ENCODE assay signal across 11 mouse cellular contexts in genomic region chr10:43490846-43491245, GRCm38 (mm10). TPM values are rescaled to one million over a fixed set of nuclear protein-coding genes. Genes with fewer than 3 reads are reported as not detected.
DNase-seq lines count a peak whose midpoint lies in the region; ATAC-seq and TF ChIP-seq lines count a peak whose summit lies in the region.
"Had no signal": no experiment of that assay in that cellular context is flagged by ENCODE, and none has a peak within 500 bp of the region (broad histone marks: within the 10 kb centered on the region; RNA-seq: fewer than 3 reads in every experiment).

No protein-coding gene starts in this region.

- no peak for TF ChIP-seq CTCF in ES-Bruce4 (IDR thresholded peaks at IDR 0.05; ENCODE audit: low read depth, low read length)
- TF ChIP-seq CTCF in midbrain, postnatal 0 days (IDR thresholded peaks at IDR 0.05), result no peak

- no peak for TF ChIP-seq EP300 in ES-Bruce4 (IDR thresholded peaks at IDR 0.05; ENCODE audit: insufficient read depth, low read depth, low read length)

- ATAC-seq in heart, embryonic 12.5 days (ENCODE audit: insufficient number of reproducible peaks, low FRiP score), result no peak
- no peak for ATAC-seq in heart, embryonic 13.5 days (ENCODE audit: extremely low read depth, insufficient number of reproducible peaks, low FRiP score, low TSS enrichment)
- ATAC-seq in midbrain, postnatal 0 days (ENCODE audit: low FRiP score), result no peak
- no peak for ATAC-seq in hindbrain, embryonic 12.5 days (ENCODE audit: low FRiP score)
- ATAC-seq: hindbrain, embryonic 16.5 days had no signal

- H3K27me3 ChIP-seq in heart, embryonic 12.5 days (replicated peaks), result no peaks in the 10 kb centered on the region
- no peaks in the 10 kb centered on the region for H3K27me3 ChIP-seq in ES-Bruce4 (ENCODE audit: control insufficient read depth, insufficient read depth, low read length, poor library complexity, severe bottlenecking)
- H3K27me3 ChIP-seq in heart, embryonic 13.5 days (replicated peaks), result no peaks in the 10 kb centered on the region
- H3K27me3 ChIP-seq in midbrain, postnatal 0 days (ENCODE audit: insufficient read depth, low read length), result no peaks in the 10 kb centered on the region
- no peaks in the 10 kb centered on the region for H3K27me3 ChIP-seq in hindbrain, embryonic 12.5 days
- H3K27me3 ChIP-seq: lung, embryonic 15.5 days had no signal

- H3K9me3 ChIP-seq in heart, embryonic 12.5 days (replicated peaks), result no peaks in the 10 kb centered on the region
- no peaks in the 10 kb centered on the region for H3K9me3 ChIP-seq in ES-Bruce4 (replicated peaks; ENCODE audit: control insufficient read depth, insufficient read depth, low read length, poor library complexity, severe bottlenecking)
- H3K9me3 ChIP-seq in heart, embryonic 13.5 days, result no peaks in the 10 kb centered on the region
- H3K9me3 ChIP-seq in midbrain, postnatal 0 days (ENCODE audit: low read length), result no peaks in the 10 kb centered on the region
- no peaks in the 10 kb centered on the region for H3K9me3 ChIP-seq in hindbrain, embryonic 12.5 days (replicated peaks)
- H3K9me3 ChIP-seq: lung, embryonic 15.5 days had no signal

- peaks cover 37% of the 10 kb centered on the region for H3K4me1 ChIP-seq in heart, embryonic 12.5 days (replicated peaks)
- H3K4me1 ChIP-seq in ES-Bruce4 (ENCODE audit: control insufficient read depth, insufficient read depth, low read length), result peaks cover 7% of the 10 kb centered on the region
- peaks cover 43% of the 10 kb centered on the region for H3K4me1 ChIP-seq in heart, embryonic 13.5 days
- no peaks in the 10 kb centered on the region for H3K4me1 ChIP-seq in midbrain, postnatal 0 days (ENCODE audit: insufficient read depth, low read length)
- H3K4me1 ChIP-seq in hindbrain, embryonic 12.5 days, result peaks cover 17% of the 10 kb centered on the region

- TF ChIP-seq POLR2A in ES-Bruce4 (IDR thresholded peaks at IDR 0.05; ENCODE audit: insufficient read depth, low read length), result no peak

- WGBS in heart, embryonic 12.5 days, result 79% methylated on average over 5 of the region's 5 CpGs
- WGBS in heart, embryonic 13.5 days, result 73% methylated on average over 5 of the region's 5 CpGs
- WGBS in midbrain, postnatal 0 days, result 95% methylated on average over 5 of the region's 5 CpGs
- WGBS in hindbrain, embryonic 12.5 days, result 88% methylated on average over 5 of the region's 5 CpGs

- peak; percentile 97 for DNase-seq in heart, adult 11 months
- DNase-seq in kidney, postnatal 10 days, result peak; percentile 44
- no peak for DNase-seq in midbrain, postnatal 0 days (ENCODE audit: low spot score)
- no peak for DNase-seq in frontal cortex, adult 2 months (ENCODE audit: extremely low spot score in 1 of 2, low spot score in 1 of 2)

- H3K36me3 ChIP-seq in heart, embryonic 12.5 days, result peaks cover 18% of the 10 kb centered on the region
- H3K36me3 ChIP-seq in ES-Bruce4 (ENCODE audit: control insufficient read depth, insufficient read depth, low read length, poor library complexity, severe bottlenecking), result no peaks in the 10 kb centered on the region
- H3K36me3 ChIP-seq in heart, embryonic 13.5 days, result peaks cover 19% of the 10 kb centered on the region
- peaks cover 5% of the 10 kb centered on the region for H3K36me3 ChIP-seq in midbrain, postnatal 0 days (ENCODE audit: insufficient read depth, low read length)
- H3K36me3 ChIP-seq in hindbrain, embryonic 12.5 days, result peaks cover 20% of the 10 kb centered on the region

- H3K27ac ChIP-seq in heart, embryonic 12.5 days (ENCODE audit: poor library complexity, severe bottlenecking), result no peak overlapping the region
- 0 out of 2 replicates have a peak overlapping the region, but pooled peaks have one; percentile 54 for H3K27ac ChIP-seq in ES-Bruce4 (ENCODE audit: insufficient read depth, low read length)
- 0 out of 2 replicates have a peak overlapping the region, but pooled peaks have one; percentile 68 for H3K27ac ChIP-seq in heart, embryonic 13.5 days (replicated peaks)
- no peak overlapping the region for H3K27ac ChIP-seq in midbrain, postnatal 0 days (ENCODE audit: low read depth, low read length)
- H3K27ac ChIP-seq in hindbrain, embryonic 12.5 days, result no peak overlapping the region
- H3K27ac ChIP-seq: lung, embryonic 15.5 days had no signal

- no peak overlapping the region for H3K9ac ChIP-seq in heart, embryonic 12.5 days
- peak overlapping the region; percentile 28; the same call in 1 of the 2 replicates for H3K9ac ChIP-seq in ES-Bruce4 (ENCODE audit: low read depth, poor library complexity, severe bottlenecking)
- H3K9ac ChIP-seq in heart, embryonic 13.5 days, result no peak overlapping the region
- no peak overlapping the region for H3K9ac ChIP-seq in midbrain, postnatal 0 days (replicated peaks; ENCODE audit: low read length, poor library complexity, severe bottlenecking)
- H3K9ac ChIP-seq in hindbrain, embryonic 12.5 days, result no peak overlapping the region
- H3K9ac ChIP-seq: lung, embryonic 15.5 days had no signal

- H3K4me2 ChIP-seq in heart, embryonic 12.5 days, result no peak overlapping the region
- no peak overlapping the region for H3K4me2 ChIP-seq in heart, embryonic 13.5 days
- no peak overlapping the region for H3K4me2 ChIP-seq in midbrain, postnatal 0 days (ENCODE audit: low read depth, low read length, poor library complexity, severe bottlenecking)
- H3K4me2 ChIP-seq in hindbrain, embryonic 12.5 days (replicated peaks), result no peak overlapping the region
- H3K4me2 ChIP-seq: lung, embryonic 15.5 days; midbrain, embryonic 11.5 days had no signal

- no peak overlapping the region for H3K4me3 ChIP-seq in heart, embryonic 12.5 days
- peak overlapping the region; percentile 41 for H3K4me3 ChIP-seq in ES-Bruce4 (ENCODE audit: low read depth, low read length)
- no peak overlapping the region for H3K4me3 ChIP-seq in heart, embryonic 13.5 days
- H3K4me3 ChIP-seq in midbrain, postnatal 0 days (ENCODE audit: low read depth, low read length), result no peak overlapping the region
- H3K4me3 ChIP-seq in hindbrain, embryonic 12.5 days, result no peak overlapping the region
- H3K4me3 ChIP-seq: lung, embryonic 15.5 days had no signal

RNA-seq across cellular contexts. Expression of gene Bend3, which starts 12.2 kb away (rescaled TPM):
- polyA plus RNA-seq in heart, embryonic 12.5 days (2016; fragmentation: Nextera tagmentation; extraction: Ambion mirVana), result 5.3 and 6.0 TPM in 2 replicates
- polyA plus RNA-seq in ES-Bruce4 (2011; ENCODE audit: insufficient read depth, insufficient read length, low read depth, missing spikeins), result 18.2 and 18.9 TPM in 2 replicates
- polyA plus RNA-seq in heart, embryonic 13.5 days (2015; fragmentation: Nextera tagmentation; extraction: Ambion mirVana), result 2.5 and 2.8 TPM in 2 replicates
- 10.1 and 10.8 TPM in 2 replicates for total RNA-seq in midbrain, postnatal 0 days (2014; rRNA removed)
- polyA plus RNA-seq in midbrain, postnatal 0 days (2015; fragmentation: Nextera tagmentation; extraction: Ambion mirVana), result 2.0 and 3.0 TPM in 2 replicates
- 6.7 and 7.3 TPM in 2 replicates for polyA plus RNA-seq in hindbrain, embryonic 12.5 days (2016; fragmentation: Nextera tagmentation; extraction: Ambion mirVana)
- 4.6 and 5.0 TPM in 2 replicates for polyA plus RNA-seq in frontal cortex, adult 2 months (2012; rRNA removed)

RNA-seq across cellular contexts. Expression of gene Gm9803, which starts 33.0 kb away (rescaled TPM):
- polyA plus RNA-seq in heart, embryonic 12.5 days (2016; fragmentation: Nextera tagmentation; extraction: Ambion mirVana), result 8.2 and 15.3 TPM in 2 replicates
- polyA plus RNA-seq in ES-Bruce4 (2011; ENCODE audit: insufficient read depth, insufficient read length, low read depth, missing spikeins), result 28.5 and 40.0 TPM in 2 replicates
- polyA plus RNA-seq in heart, embryonic 13.5 days (2015; fragmentation: Nextera tagmentation; extraction: Ambion mirVana), result 12.0 and 14.9 TPM in 2 replicates
- 37.0 and 49.6 TPM in 2 replicates for total RNA-seq in midbrain, postnatal 0 days (2014; rRNA removed)
- polyA plus RNA-seq in midbrain, postnatal 0 days (2015; fragmentation: Nextera tagmentation; extraction: Ambion mirVana), result 20.8 and 21.9 TPM in 2 replicates
- polyA plus RNA-seq in hindbrain, embryonic 12.5 days (2016; fragmentation: Nextera tagmentation; extraction: Ambion mirVana), result 10.1 and 22.2 TPM in 2 replicates
- polyA plus RNA-seq in frontal cortex, adult 2 months (2012; rRNA removed), result 15.4 and 24.6 TPM in 2 replicates

RNA-seq across cellular contexts. Expression of gene 1700021F05Rik, which starts 49.9 kb away (rescaled TPM):
- polyA plus RNA-seq in heart, embryonic 12.5 days (2016; fragmentation: Nextera tagmentation; extraction: Ambion mirVana), result 81.8 and 91.2 TPM in 2 replicates
- polyA plus RNA-seq in ES-Bruce4 (2011; ENCODE audit: insufficient read depth, insufficient read length, low read depth, missing spikeins), result 70.7 and 72.0 TPM in 2 replicates
- 76.4 and 88.7 TPM in 2 replicates for polyA plus RNA-seq in heart, embryonic 13.5 days (2015; fragmentation: Nextera tagmentation; extraction: Ambion mirVana)
- 29.6 and 61.6 TPM in 2 replicates for total RNA-seq in midbrain, postnatal 0 days (2014; rRNA removed)
- 71.6 and 73.4 TPM in 2 replicates for polyA plus RNA-seq in midbrain, postnatal 0 days (2015; fragmentation: Nextera tagmentation; extraction: Ambion mirVana)
- 53.7 and 65.4 TPM in 2 replicates for polyA plus RNA-seq in hindbrain, embryonic 12.5 days (2016; fragmentation: Nextera tagmentation; extraction: Ambion mirVana)
- polyA plus RNA-seq in frontal cortex, adult 2 months (2012; rRNA removed), result 40.7 and 46.0 TPM in 2 replicates

Comparison
In these comparisons a context has a peak if more than half of its experiments do, and no peak if none do; other contexts are left out.
1. H3K27ac ChIP-seq: peak in ES-Bruce4 (single experiment) and heart, embryonic 13.5 days (single experiment); none in heart, embryonic 12.5 days (single experiment), midbrain, postnatal 0 days (single experiment) and hindbrain, embryonic 12.5 days (single experiment).
2. DNase-seq: peak in heart, adult 11 months (single experiment) and kidney, postnatal 10 days (single experiment); none in midbrain, postnatal 0 days (single experiment) and frontal cortex, adult 2 months (0 of 2).